Mouse (Mus musculus): Measurements from ENCODE around the gene S100a7a. TPM values are rescaled to one million over a fixed set of nuclear protein-coding genes. Genes with fewer than 3 reads are reported as not detected.

Gene S100a7a
- total and polyA plus RNA-seq, 3 experiments = not detected

DNA sequence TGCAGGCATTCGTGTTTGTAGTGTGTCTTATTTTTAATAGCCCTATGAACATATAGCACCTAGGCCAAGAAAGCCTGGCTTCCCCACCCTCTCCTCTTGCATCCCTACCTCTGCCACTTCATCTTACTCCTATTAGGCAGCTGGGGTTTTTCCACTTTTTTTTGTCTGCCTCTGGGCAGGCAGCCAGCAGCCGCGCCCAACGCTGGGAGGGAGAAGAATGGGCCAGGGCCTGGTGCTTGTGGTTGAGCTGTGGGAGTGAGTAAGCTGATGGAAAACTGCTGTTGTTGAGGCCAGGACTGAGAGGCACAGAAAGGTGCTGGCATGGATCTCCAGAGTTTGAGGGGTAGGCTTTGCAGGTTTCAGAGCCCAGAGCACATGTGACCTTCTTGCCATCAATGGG, 49.4 kb upstream of the S100a7a start (continued):
- no peak for TF ChIP-seq TAL1 (IDR thresholded peaks at IDR 0.05; ENCODE audit: low read length)
- no peak for TF ChIP-seq ELF1 (IDR thresholded peaks at IDR 0.05; ENCODE audit: low read depth, low read length)
- no peak for TF ChIP-seq CHD1 (IDR thresholded peaks at IDR 0.05; ENCODE audit: low read depth, low read length)
- TF ChIP-seq MEF2A (IDR thresholded peaks at IDR 0.05; ENCODE audit: extremely low read depth, insufficient replicate concordance, low read depth, low read length, poor library complexity, severe bottlenecking) = no peak
- TF ChIP-seq USF2 (IDR thresholded peaks at IDR 0.05; ENCODE audit: borderline replicate concordance in 1 of 2, insufficient read depth in 1 of 2, low read depth in 1 of 2, low read length in 2 of 2) = no peak
- TF ChIP-seq TCF12 (IDR thresholded peaks at IDR 0.05; ENCODE audit: low read depth, low read length) = peak; percentile 51; the same call in 1 of the 2 replicates
- no peak for TF ChIP-seq NRF1 (IDR thresholded peaks at IDR 0.05; ENCODE audit: insufficient read depth, low read depth, low read length, poor library complexity, severe bottlenecking)
- TF ChIP-seq CTCF (IDR thresholded peaks at IDR 0.05 in 2 of 3, conservative IDR thresholded peaks at IDR 0.05 in 1 of 3; ENCODE audit: control insufficient read depth in 1 of 3, insufficient read depth in 1 of 3, low read depth in 2 of 3, low read length in 3 of 3, poor library complexity in 1 of 3, severe bottlenecking in 1 of 3) = no peak
- TF ChIP-seq ETS1 (IDR thresholded peaks at IDR 0.05; ENCODE audit: low read depth, low read length) = peak; percentile 73

DNA sequence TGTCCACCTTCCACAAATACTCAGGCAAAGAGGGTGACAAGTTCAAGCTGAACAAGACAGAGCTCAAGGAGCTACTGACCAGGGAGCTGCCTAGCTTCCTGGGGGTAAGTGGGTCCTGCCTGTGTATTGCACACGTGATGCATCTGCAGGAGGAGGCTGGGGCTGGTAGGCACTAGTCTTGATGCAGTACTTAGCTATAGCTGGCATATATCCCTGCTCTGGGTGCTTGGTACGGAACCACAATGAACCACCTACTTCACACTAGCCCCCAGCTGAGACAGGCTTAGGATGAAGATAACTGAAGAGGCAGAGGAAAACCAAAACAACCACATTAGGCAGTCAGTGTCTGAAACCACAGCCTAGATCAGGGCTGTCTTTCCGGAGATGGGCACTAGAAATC, 48.8 kb upstream of the S100a7a start:
- Histone ChIP-seq H3K79me2 (ENCODE audit: control insufficient read depth, insufficient read depth, low read length, poor library complexity) (no peaks in the 10 kb centered on the region), H3K27me3 (ENCODE audit: control insufficient read depth in 1 of 2, insufficient read depth in 2 of 2, low read length in 2 of 2) (no peaks in the 10 kb centered on the region), H3K9me3 (replicated peaks; ENCODE audit: insufficient read depth, low read length) (no peaks in the 10 kb centered on the region), H3K4me1 (ENCODE audit: control insufficient read depth in 1 of 2, insufficient read depth in 2 of 2, low read length in 2 of 2) (peaks cover 8 to 31% of the 10 kb centered on the region in 2 experiments), H3K27ac (ENCODE audit: control insufficient read depth, low read depth, low read length) (peak overlapping the region; percentile 56), H3K9ac (ENCODE audit: control insufficient read depth, low read depth, low read length, poor library complexity, severe bottlenecking) (peak overlapping the region; percentile 6; the same call in 1 of the 2 replicates), H3K4me3 (ENCODE audit: control insufficient read depth in 1 of 2, insufficient read depth in 1 of 2, low read depth in 2 of 2, low read length in 2 of 2) (no peak overlapping the region), H3K36me3 (ENCODE audit: control insufficient read depth in 1 of 2, insufficient read depth in 2 of 2, low read length in 2 of 2) (peaks cover 0 to 19% of the 10 kb centered on the region in 2 experiments; a peak in 2 of 4 replicates)
- TF ChIP-seq ETS1 (IDR thresholded peaks at IDR 0.05; ENCODE audit: low read depth, low read length) (0 out of 2 replicates have a peak, but pooled peaks have one; percentile 25), SIN3A (IDR thresholded peaks at IDR 0.05; ENCODE audit: low read length) (no peak), MEF2A (IDR thresholded peaks at IDR 0.05; ENCODE audit: extremely low read depth, insufficient replicate concordance, low read depth, low read length, poor library complexity, severe bottlenecking) (no peak), GATA1 (IDR thresholded peaks at IDR 0.05; ENCODE audit: low read depth, low read length) (peak; percentile 32; the same call in 1 of the 2 replicates), TCF12 (IDR thresholded peaks at IDR 0.05; ENCODE audit: low read depth, low read length) (no peak), USF1 (IDR thresholded peaks at IDR 0.05; ENCODE audit: low read depth, low read length) (peak; percentile 55), CTCF (IDR thresholded peaks at IDR 0.05 in 2 of 3, conservative IDR thresholded peaks at IDR 0.05 in 1 of 3; ENCODE audit: control insufficient read depth in 1 of 3, insufficient read depth in 1 of 3, low read depth in 2 of 3, low read length in 3 of 3, poor library complexity in 1 of 3, severe bottlenecking in 1 of 3) (no peak)
- peak; percentile 32 for DNase-seq (ENCODE audit: low read depth, low spot score)

DNA sequence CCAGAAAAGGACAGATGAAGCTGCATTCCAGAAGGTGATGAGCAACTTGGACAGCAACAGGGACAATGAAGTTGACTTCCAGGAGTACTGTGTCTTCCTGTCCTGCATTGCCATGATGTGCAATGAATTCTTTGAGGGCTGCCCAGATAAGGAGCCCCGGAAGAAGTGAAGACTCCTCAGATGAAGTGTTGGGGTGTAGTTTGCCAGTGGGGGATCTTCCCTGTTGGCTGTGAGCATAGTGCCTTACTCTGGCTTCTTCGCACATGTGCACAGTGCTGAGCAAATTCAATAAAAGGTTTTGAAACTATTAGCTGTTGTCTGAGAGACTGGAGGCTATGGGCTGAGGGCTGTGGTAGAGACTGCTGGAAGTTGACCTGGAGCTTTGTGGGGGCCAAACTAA, 48.1 kb upstream of the S100a7a start:
- Histone ChIP-seq H3K27me3 (ENCODE audit: control insufficient read depth in 1 of 2, insufficient read depth in 2 of 2, low read length in 2 of 2) (no peaks in the 10 kb centered on the region), H3K36me3 (ENCODE audit: control insufficient read depth in 1 of 2, insufficient read depth in 2 of 2, low read length in 2 of 2) (peaks cover 0 to 19% of the 10 kb centered on the region in 2 experiments; a peak in 2 of 4 replicates), H3K79me2 (ENCODE audit: control insufficient read depth, insufficient read depth, low read length, poor library complexity) (no peaks in the 10 kb centered on the region), H3K9ac (ENCODE audit: control insufficient read depth, low read depth, low read length, poor library complexity, severe bottlenecking) (no peak overlapping the region), H3K4me1 (ENCODE audit: control insufficient read depth in 1 of 2, insufficient read depth in 2 of 2, low read length in 2 of 2) (peaks cover 8 to 31% of the 10 kb centered on the region in 2 experiments), H3K9me3 (replicated peaks; ENCODE audit: insufficient read depth, low read length) (no peaks in the 10 kb centered on the region), H3K27ac (ENCODE audit: control insufficient read depth, low read depth, low read length) (no peak overlapping the region), H3K4me3 (ENCODE audit: control insufficient read depth in 1 of 2, insufficient read depth in 1 of 2, low read depth in 2 of 2, low read length in 2 of 2) (no peak overlapping the region)
- TF ChIP-seq ZKSCAN1 (IDR thresholded peaks at IDR 0.05; ENCODE audit: low read depth, low read length) (no peak), MAX (IDR thresholded peaks at IDR 0.05; ENCODE audit: low read length) (no peak), CHD1 (IDR thresholded peaks at IDR 0.05; ENCODE audit: low read depth, low read length) (no peak), POLR2A (IDR thresholded peaks at IDR 0.05; ENCODE audit: control insufficient read depth in 1 of 2, insufficient read depth in 1 of 2, low read depth in 1 of 2, low read length in 2 of 2, poor library complexity in 1 of 2) (no peak)
- DNase-seq (ENCODE audit: low read depth, low spot score) = no peak

All from MEL (cell line).